Mouse (Mus musculus) myocyte (in vitro differentiated cells): ENCODE data around the gene Arfgef3. TPM values are rescaled to one million over a fixed set of nuclear protein-coding genes. Genes with fewer than 3 reads are reported as not detected.

ENCODE experiments used
- H3K27me3 ChIP-seq: one replicate; pipeline ENCODE4 v1.6.1; 2011; ENCODE audit not compliant: control insufficient read depth, insufficient read depth, insufficient read length
- H3K36me3 ChIP-seq: one replicate; pipeline ENCODE4 v1.6.1; 2011; ENCODE audit not compliant: control insufficient read depth, insufficient read depth
- H3K4me2 ChIP-seq: one replicate; pipeline ENCODE4 v1.6.1; 2011; ENCODE audit warnings: low read depth, control low read depth
- H3K4me3 ChIP-seq: one replicate; pipeline ENCODE4 v1.5.1; 2011; ENCODE audit warnings: mild to moderate bottlenecking, control low read depth, moderate library complexity
- H3K79me2 ChIP-seq: one replicate; pipeline ENCODE4 v1.6.1; 2011; ENCODE audit not compliant: control insufficient read depth, insufficient read depth
- H3ac ChIP-seq: one replicate; pipeline ENCODE4 v1.6.1; 2011; ENCODE audit not compliant: control insufficient read depth, insufficient read length
- CEBPB ChIP-seq: IDR thresholded peaks from 2 replicates; pipeline ENCODE4 v1.6.1; 2011; ENCODE audit warnings: mild to moderate bottlenecking, moderate library complexity; ENCODE audit not compliant: poor library complexity, insufficient read depth, severe bottlenecking
- E2F4 ChIP-seq: IDR thresholded peaks from one replicate; pipeline ENCODE4 v1.6.1; 2011; ENCODE audit warnings: mild to moderate bottlenecking, control low read depth, moderate library complexity; ENCODE audit not compliant: insufficient read depth
- MAX ChIP-seq: IDR thresholded peaks from one replicate; pipeline ENCODE4 v1.6.1; 2011; ENCODE audit warnings: low read depth, mild to moderate bottlenecking, control low read depth
- MYOD1 ChIP-seq, 3 experiments: IDR thresholded peaks; one replicate each; pipeline ENCODE4 v1.6.1; 2011; ENCODE audit warnings: control low read depth in 2 of 3, low read depth in 2 of 3, mild to moderate bottlenecking in 2 of 3, moderate library complexity in 1 of 3; ENCODE audit not compliant: insufficient read length in 2 of 3, control insufficient read depth in 1 of 3
- MYOG ChIP-seq, 3 experiments: IDR thresholded peaks; one replicate each; pipeline ENCODE4 v1.6.1; 2011; ENCODE audit warnings: control low read depth in 2 of 3, low read depth in 2 of 3, mild to moderate bottlenecking in 2 of 3; ENCODE audit not compliant: insufficient read length in 2 of 3, control insufficient read depth in 1 of 3, insufficient read depth in 1 of 3
- POLR2A ChIP-seq: IDR thresholded peaks from one replicate; pipeline ENCODE4 v1.6.1; 2011; ENCODE audit warnings: low read depth, mild to moderate bottlenecking, control low read depth, moderate library complexity; ENCODE audit not compliant: insufficient read length
- POLR2AphosphoS2 ChIP-seq: IDR thresholded peaks from one replicate; pipeline ENCODE4 v1.6.1; 2011; ENCODE audit warnings: low read depth, control low read depth; ENCODE audit not compliant: insufficient read length
- REST ChIP-seq: IDR thresholded peaks from one replicate; pipeline ENCODE4 v1.6.1; 2011; ENCODE audit warnings: mild to moderate bottlenecking, control low read depth, moderate library complexity; ENCODE audit not compliant: insufficient read depth, insufficient read length
- SRF ChIP-seq: IDR thresholded peaks from one replicate; pipeline ENCODE4 v1.6.1; 2011; ENCODE audit warnings: low read depth; ENCODE audit not compliant: control insufficient read depth, insufficient read length
- TCF12 ChIP-seq: IDR thresholded peaks from one replicate; pipeline ENCODE4 v1.6.1; 2011; ENCODE audit warnings: mild to moderate bottlenecking, control low read depth; ENCODE audit not compliant: poor library complexity, insufficient read depth, severe bottlenecking
- TCF3 ChIP-seq: IDR thresholded peaks from one replicate; pipeline ENCODE4 v1.6.1; 2011; ENCODE audit warnings: low read depth, control low read depth; ENCODE audit not compliant: insufficient read length
- USF1 ChIP-seq: IDR thresholded peaks from one replicate; pipeline ENCODE4 v1.6.1; 2011; ENCODE audit warnings: low read depth, mild to moderate bottlenecking, control low read depth, moderate library complexity
- polyA plus RNA-seq: library from polyadenylated mRNA; unstranded; fragments of >200 nt; fragmentation: generic; extraction: Trizol; gene quantifications from one replicate; pipeline ENCODE4 v1.2.1, GENCODE M21; 2012; ENCODE audit warnings: missing spikeins

The Arfgef3 gene
- not detected for polyA plus RNA-seq

DNA sequence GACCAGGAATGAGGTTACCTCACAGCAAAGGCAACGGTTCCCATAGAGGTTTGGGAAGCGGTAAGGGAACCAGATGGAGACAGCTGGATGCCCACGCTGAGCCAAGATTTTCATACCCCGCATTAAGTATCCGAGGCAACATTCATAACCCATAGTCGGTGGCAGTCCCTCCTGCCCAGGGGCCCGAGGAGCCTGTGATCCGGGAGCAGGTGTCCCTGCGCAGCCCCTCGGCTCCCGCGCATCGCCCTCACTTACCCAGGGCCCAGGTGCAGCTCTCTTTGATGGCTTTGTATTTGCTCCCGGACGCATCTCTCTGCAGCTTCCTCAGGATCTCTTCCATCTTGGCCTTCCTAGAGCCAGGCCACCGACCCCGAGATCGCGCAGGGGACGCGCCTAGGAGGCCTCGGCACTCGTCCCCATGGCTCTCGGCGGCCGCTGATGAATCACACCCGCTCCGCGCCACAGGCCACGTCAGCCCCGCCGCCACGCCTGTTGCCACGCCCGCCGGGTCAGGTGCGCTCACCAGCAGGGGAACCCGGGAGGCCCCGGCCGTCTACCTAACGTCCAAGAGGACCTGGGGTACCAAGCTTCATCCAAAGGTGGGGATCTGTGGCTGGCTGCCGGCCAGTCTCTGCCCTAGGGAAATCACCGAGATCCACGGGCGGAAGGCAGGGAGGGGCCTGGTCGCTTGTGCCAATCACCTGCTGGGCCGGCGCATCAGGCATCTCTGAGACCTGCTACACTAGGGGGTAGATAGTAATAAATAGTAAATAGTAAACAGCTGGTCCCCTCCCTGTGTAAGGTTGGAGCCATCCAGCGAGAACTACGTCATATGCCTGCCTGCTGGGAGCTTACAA, at the start of gene Arfgef3:
Gene Arfgef3 (minus strand): TSS at position 664 of the 857 bp plus-strand sequence.
- Histone ChIP-seq H3ac (no peak within 1 kb of the TSS), H3K79me2 (no peaks in the 10 kb centered on the region), H3K27me3 (peaks cover 6% of the 10 kb centered on the region), H3K4me2 (no peak within 1 kb of the TSS), H3K4me3 (no peak within 1 kb of the TSS), H3K36me3 (no peaks in the 10 kb centered on the region)
- TF ChIP-seq USF1 (no peak), CEBPB (no peak), POLR2AphosphoS2 (no peak), MYOD1 (IDR thresholded peaks at IDR 0.05; ENCODE audit: control insufficient read depth in 1 of 3, insufficient read length in 2 of 3, low read depth in 2 of 3) (no peak), MAX (no peak), SRF (no peak), MYOG (IDR thresholded peaks at IDR 0.05; ENCODE audit: control insufficient read depth in 1 of 3, insufficient read depth in 1 of 3, insufficient read length in 2 of 3, low read depth in 2 of 3) (no peak), REST (no peak), POLR2A (no peak), TCF3 (no peak), E2F4 (no peak), TCF12 (no peak)

DNA sequence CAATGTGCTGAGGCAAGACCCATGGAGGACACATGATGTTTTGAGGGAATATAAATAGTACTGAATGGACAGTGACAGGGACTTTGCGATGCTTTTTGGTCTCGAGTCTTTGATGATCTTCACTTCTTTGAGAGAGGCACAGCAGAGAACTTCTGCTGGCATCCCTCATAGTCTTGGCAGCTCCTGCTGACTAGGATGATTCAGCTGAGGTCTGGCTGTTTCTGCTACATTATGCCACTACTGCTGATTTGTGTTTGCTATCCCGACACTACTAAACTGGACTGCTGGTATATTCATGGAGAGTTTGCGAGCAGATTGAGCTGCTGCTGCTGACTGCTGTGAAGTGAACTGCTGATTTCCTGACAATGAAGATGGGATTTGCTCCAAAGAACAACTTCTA, 46.3 kb upstream of the Arfgef3 start:
- no peak for TF ChIP-seq USF1
- TF ChIP-seq MYOG (IDR thresholded peaks at IDR 0.05; ENCODE audit: control insufficient read depth in 1 of 3, insufficient read depth in 1 of 3, insufficient read length in 2 of 3, low read depth in 2 of 3), result no peak
- no peak for TF ChIP-seq POLR2AphosphoS2
- TF ChIP-seq TCF12, result no peak
- TF ChIP-seq REST, result no peak
- TF ChIP-seq TCF3, result no peak
- no peak for TF ChIP-seq POLR2A
- TF ChIP-seq MYOD1 (IDR thresholded peaks at IDR 0.05; ENCODE audit: control insufficient read depth in 1 of 3, insufficient read length in 2 of 3, low read depth in 2 of 3), result no peak
- no peak for TF ChIP-seq E2F4
- no peak for TF ChIP-seq MAX
- no peak for TF ChIP-seq SRF
- no peak for TF ChIP-seq CEBPB
- no peak overlapping the region for H3ac ChIP-seq
- H3K27me3 ChIP-seq, result no peaks in the 10 kb centered on the region
- H3K4me3 ChIP-seq, result no peak overlapping the region
- no peak overlapping the region for H3K4me2 ChIP-seq
- H3K36me3 ChIP-seq, result no peaks in the 10 kb centered on the region
- no peaks in the 10 kb centered on the region for H3K79me2 ChIP-seq

DNA sequence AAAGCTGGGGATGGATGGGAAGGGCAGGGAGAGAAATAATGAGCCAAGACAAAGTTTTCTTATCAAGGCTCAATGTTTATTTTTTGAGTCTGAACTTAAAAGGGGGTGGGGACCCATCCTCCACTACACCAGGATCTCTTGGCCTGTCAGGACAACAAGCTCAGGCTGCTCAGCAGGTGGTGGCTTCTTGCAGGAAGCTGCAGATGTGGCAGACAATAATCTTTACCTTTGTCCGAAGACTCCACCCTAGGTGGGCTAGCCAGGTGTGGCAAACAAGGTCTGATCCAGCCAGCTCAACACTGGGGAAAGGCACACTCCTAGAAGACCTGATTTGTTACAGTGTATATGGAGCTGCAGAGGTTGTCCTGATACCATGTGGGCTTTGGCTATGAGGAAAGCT, 44.9 kb upstream of the Arfgef3 start:
- Histone ChIP-seq H3K36me3 (no peaks in the 10 kb centered on the region), H3K79me2 (no peaks in the 10 kb centered on the region), H3K27me3 (no peaks in the 10 kb centered on the region), H3K4me3 (no peak overlapping the region), H3K4me2 (no peak overlapping the region), H3ac (no peak overlapping the region)
- TF ChIP-seq MYOG (IDR thresholded peaks at IDR 0.05; ENCODE audit: control insufficient read depth in 1 of 3, insufficient read depth in 1 of 3, insufficient read length in 2 of 3, low read depth in 2 of 3), result no peak
- TF ChIP-seq MAX, result no peak
- no peak for TF ChIP-seq REST
- TF ChIP-seq SRF, result no peak
- no peak for TF ChIP-seq POLR2AphosphoS2
- TF ChIP-seq USF1, result no peak
- no peak for TF ChIP-seq E2F4
- TF ChIP-seq TCF12, result no peak
- TF ChIP-seq TCF3, result no peak
- TF ChIP-seq MYOD1 (IDR thresholded peaks at IDR 0.05; ENCODE audit: control insufficient read depth in 1 of 3, insufficient read length in 2 of 3, low read depth in 2 of 3), result no peak
- TF ChIP-seq POLR2A, result no peak
- no peak for TF ChIP-seq CEBPB

DNA sequence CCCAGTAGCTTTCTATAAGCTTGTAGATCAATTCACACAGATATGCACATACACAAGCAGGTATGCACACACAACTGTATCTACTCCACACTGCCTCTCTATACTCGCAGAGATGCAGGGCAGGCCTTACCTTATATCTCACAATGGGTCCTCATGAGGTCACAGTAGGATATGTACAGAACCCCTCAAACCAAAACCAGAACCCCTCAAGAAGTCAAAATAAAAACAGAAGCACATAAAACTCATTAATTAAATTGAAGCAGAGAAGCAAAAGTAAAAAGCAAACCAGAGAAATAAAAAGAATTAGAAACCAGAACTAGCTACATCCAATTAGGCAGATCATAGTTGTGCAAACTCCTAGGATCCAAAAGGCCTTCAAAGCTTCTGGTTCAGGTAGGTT, 42.9 kb upstream of the Arfgef3 start, which contains the start of gene Gm4922:
Gene Gm4922 (minus strand): TSS at position 101 of the 400 bp plus-strand sequence.
- H3K4me3 ChIP-seq, result no peak within 1 kb of the TSS
- TF ChIP-seq TCF3 (no peak), CEBPB (no peak), TCF12 (no peak), SRF (no peak), POLR2A (no peak), MYOD1 (IDR thresholded peaks at IDR 0.05; ENCODE audit: control insufficient read depth in 1 of 3, insufficient read length in 2 of 3, low read depth in 2 of 3) (no peak), USF1 (no peak), MAX (no peak), REST (no peak), MYOG (IDR thresholded peaks at IDR 0.05; ENCODE audit: control insufficient read depth in 1 of 3, insufficient read depth in 1 of 3, insufficient read length in 2 of 3, low read depth in 2 of 3) (no peak), POLR2AphosphoS2 (no peak), E2F4 (no peak)
- no peaks in the 10 kb centered on the region for H3K27me3 ChIP-seq

More for the DNA sequence above, 42.9 kb upstream of the Arfgef3 start, which contains the start of gene Gm4922:
- Histone ChIP-seq H3K79me2 (no peaks in the 10 kb centered on the region), H3K4me2 (no peak within 1 kb of the TSS), H3ac (no peak within 1 kb of the TSS), H3K36me3 (no peaks in the 10 kb centered on the region)
